Mouse (Mus musculus) limb, embryonic 13.5 days (tissue): Measurements from ENCODE around the gene Ost4. TPM values are rescaled to one million over a fixed set of nuclear protein-coding genes. Genes with fewer than 3 reads are reported as not detected.
"Not testable (repeated sequence)": the region's sequence is repeated elsewhere in the genome, so short reads cannot be mapped to it uniquely, and the experiment has no call there.

Experiments
- ATAC-seq: fragments of 200-750 bp; cut with Nextera tagmentation; 2 replicates; pipeline ENCODE4 v1.8.0; 2017; ENCODE audit warnings: low read depth, moderate number of reproducible peaks, moderate TSS enrichment; ENCODE audit not compliant: low FRiP score
- H3K27ac ChIP-seq: fragments of 300-500 bp; sonication (generic); 2 replicates; pipeline ENCODE4 v1.5.1; 2015; ENCODE audit warnings: inconsistent platforms, mild to moderate bottlenecking, moderate library complexity
- H3K27me3 ChIP-seq: fragments of 300-500 bp; sonication (generic); 2 replicates; pipeline ENCODE4 v1.6.1; 2015; ENCODE audit warnings: mild to moderate bottlenecking, inconsistent platforms
- H3K36me3 ChIP-seq: fragments of 300-500 bp; sonication (generic); 2 replicates; pipeline ENCODE4 v1.6.1; 2015; ENCODE audit warnings: inconsistent platforms, mild to moderate bottlenecking, moderate library complexity
- H3K4me1 ChIP-seq: fragments of 300-500 bp; sonication (generic); 2 replicates; pipeline ENCODE4 v1.6.1; 2015; ENCODE audit warnings: inconsistent platforms
- H3K4me2 ChIP-seq: fragments of 300-500 bp; sonication (generic); replicated peaks from 2 replicates; pipeline ENCODE4 v1.6.1; 2015; ENCODE audit warnings: inconsistent platforms, mild to moderate bottlenecking, moderate library complexity
- H3K4me3 ChIP-seq: fragments of 300-500 bp; sonication (generic); 2 replicates; pipeline ENCODE4 v1.5.1; 2015; ENCODE audit warnings: moderate library complexity, mild to moderate bottlenecking, inconsistent platforms
- H3K9ac ChIP-seq: fragments of 300-500 bp; sonication (generic); 2 replicates; pipeline ENCODE4 v1.6.1; 2015; ENCODE audit warnings: mild to moderate bottlenecking, inconsistent platforms
- H3K9me3 ChIP-seq: fragments of 300-500 bp; sonication (generic); 2 replicates; pipeline ENCODE4 v1.6.1; 2016; ENCODE audit warnings: inconsistent platforms
- WGBS: fragments of 180-500 bp; shearing (Covaris S2); methylation state at CpG from one replicate; pipeline ENCODE4 v1.1.7; 2015; 5-methylcytosine and 5-hydroxymethylcytosine counted together
- polyA plus RNA-seq: library from polyadenylated mRNA; unstranded; fragments of >200 nt; fragmentation: Nextera tagmentation; extraction: Ambion mirVana; gene quantifications from 2 replicates; pipeline ENCODE4 v1.2.1, GENCODE M21; 2015

Ost4 gene
- polyA plus RNA-seq, 1 experiment from 2014 or later, result 424 TPM

GRCm38 (mm10) chr5:30887858-30888336 lies 19.7 kb downstream of the Ost4 start:
- Histone ChIP-seq H3K4me2 (peak overlapping the region; percentile 73), H3K9me3 (no peaks in the 10 kb centered on the region), H3K36me3 (peaks cover 25% of the 10 kb centered on the region), H3K4me3 (peak overlapping the region; percentile 73), H3K9ac (peak overlapping the region; percentile 86), H3K27me3 (no peaks in the 10 kb centered on the region), H3K27ac (peak overlapping the region; percentile 99), H3K4me1 (peaks cover 19% of the 10 kb centered on the region)
- under 1% methylated on average over 28 of the region's 28 CpGs for WGBS
- peak; percentile 86 for ATAC-seq

GRCm38 (mm10) chr5:30887331-30887761 lies 20.2 kb downstream of the Ost4 start:
- Histone ChIP-seq H3K36me3 (peaks cover 20% of the 10 kb centered on the region), H3K27ac (peak overlapping the region; percentile 99), H3K4me2 (peak overlapping the region; percentile 73), H3K9ac (peak overlapping the region; percentile 86), H3K9me3 (no peaks in the 10 kb centered on the region), H3K27me3 (no peaks in the 10 kb centered on the region), H3K4me1 (peaks cover 19% of the 10 kb centered on the region), H3K4me3 (peak overlapping the region; percentile 73)
- under 1% methylated on average over 19 of the region's 19 CpGs for WGBS
- ATAC-seq, result peak; percentile 28

- Histone ChIP-seq H3K9me3 (no peaks in the 10 kb centered on the region), H3K36me3 (peaks cover 14% of the 10 kb centered on the region), H3K27me3 (no peaks in the 10 kb centered on the region), H3K4me1 (peaks cover 19% of the 10 kb centered on the region), H3K27ac (peak overlapping the region; percentile 99), H3K4me2 (peak overlapping the region; percentile 73), H3K4me3 (peak overlapping the region; percentile 73), H3K9ac (peak overlapping the region; percentile 86)
- ATAC-seq, result no peak
- 28% methylated on average over 5 of the region's 5 CpGs for WGBS
Measured at GRCm38 (mm10) chr5:30886731-30887130, 20.9 kb downstream of the Ost4 start.

- Histone ChIP-seq H3K4me3 (peak overlapping the region; percentile 73), H3K4me1 (peaks cover 19% of the 10 kb centered on the region), H3K27me3 (no peaks in the 10 kb centered on the region), H3K36me3 (peaks cover 8% of the 10 kb centered on the region), H3K4me2 (peak overlapping the region; percentile 73), H3K27ac (no peak overlapping the region), H3K9me3 (no peaks in the 10 kb centered on the region), H3K9ac (no peak overlapping the region)
- ATAC-seq, result no peak
- WGBS, result 37% methylated on average over 4 of the region's 4 CpGs
Measured at GRCm38 (mm10) chr5:30886209-30886608, 21.4 kb downstream of the Ost4 start.

- not testable (repeated sequence) for ATAC-seq, H3K27me3 ChIP-seq
- 86% methylated on average over 4 of the region's 4 CpGs for WGBS
Measured at GRCm38 (mm10) chr5:30881839-30882238, 25.7 kb downstream of the Ost4 start.

GRCm38 (mm10) chr5:30879347-30879943 lies 28.1 kb downstream of the Ost4 start:
- H3K36me3 ChIP-seq, result peaks cover 37% of the 10 kb centered on the region
- ATAC-seq, result no peak
- H3K4me2 ChIP-seq, result no peak overlapping the region
- no peak overlapping the region for H3K4me3 ChIP-seq
- H3K27ac ChIP-seq, result no peak overlapping the region; the same call in 1 of the 2 replicates
- H3K9me3 ChIP-seq, result no peaks in the 10 kb centered on the region
- peaks cover 18% of the 10 kb centered on the region for H3K4me1 ChIP-seq
- H3K27me3 ChIP-seq, result no peaks in the 10 kb centered on the region
- 69% methylated on average over 5 of the region's 5 CpGs for WGBS
- H3K9ac ChIP-seq, result no peak overlapping the region

More at GRCm38 (mm10) chr5:30881839-30882238, 25.7 kb downstream of the Ost4 start:
- not testable (repeated sequence) for H3K4me3 ChIP-seq, H3K4me2 ChIP-seq, H3K9ac ChIP-seq, H3K27ac ChIP-seq, H3K9me3 ChIP-seq
- H3K4me1 ChIP-seq, result peaks cover 22% of the 10 kb centered on the region
- H3K36me3 ChIP-seq, result peaks cover 13% of the 10 kb centered on the region

- Histone ChIP-seq H3K4me2 (0 out of 2 replicates have a peak overlapping the region, but pooled peaks have one; percentile 16), H3K9me3 (no peaks in the 10 kb centered on the region), H3K36me3 (peaks cover 45% of the 10 kb centered on the region), H3K27me3 (no peaks in the 10 kb centered on the region), H3K4me3 (no peak overlapping the region), H3K27ac (peak overlapping the region; percentile 69), H3K9ac (peak overlapping the region; percentile 8; the same call in 1 of the 2 replicates), H3K4me1 (peaks cover 18% of the 10 kb centered on the region)
- ATAC-seq, result no peak; the same call in 1 of the 2 replicates
- 11% methylated on average over 6 of the region's 6 CpGs for WGBS
Measured at GRCm38 (mm10) chr5:30878616-30879015, 29.0 kb downstream of the Ost4 start.

- no peak for ATAC-seq
- peaks cover 32% of the 10 kb centered on the region for H3K4me1 ChIP-seq
- WGBS, result 92% methylated on average over 7 of the region's 7 CpGs
- H3K9me3 ChIP-seq, result no peaks in the 10 kb centered on the region
- no peak overlapping the region for H3K4me3 ChIP-seq
- no peaks in the 10 kb centered on the region for H3K27me3 ChIP-seq
- no peak overlapping the region for H3K4me2 ChIP-seq
- H3K36me3 ChIP-seq, result peaks cover 76% of the 10 kb centered on the region
- no peak overlapping the region for H3K27ac ChIP-seq
- H3K9ac ChIP-seq, result no peak overlapping the region
Measured at GRCm38 (mm10) chr5:30874365-30874764, 33.2 kb downstream of the Ost4 start.

GRCm38 (mm10) chr5:30872574-30872973 lies 35.0 kb downstream of the Ost4 start:
- H3K36me3 ChIP-seq, result peaks cover 70% of the 10 kb centered on the region
- no peaks in the 10 kb centered on the region for H3K9me3 ChIP-seq
- no peak overlapping the region for H3K9ac ChIP-seq
- no peak overlapping the region for H3K4me2 ChIP-seq
- 91% methylated on average over 9 of the region's 9 CpGs for WGBS
- no peak overlapping the region for H3K4me3 ChIP-seq
- H3K27me3 ChIP-seq, result no peaks in the 10 kb centered on the region
- no peak overlapping the region for H3K27ac ChIP-seq
- H3K4me1 ChIP-seq, result peaks cover 25% of the 10 kb centered on the region
- ATAC-seq, result no peak

- Histone ChIP-seq H3K4me1 (peaks cover 20% of the 10 kb centered on the region), H3K4me2 (peak overlapping the region; percentile 83), H3K4me3 (peak overlapping the region; percentile 88), H3K9ac (peak overlapping the region; percentile 95), H3K27ac (peak overlapping the region; percentile 67), H3K9me3 (no peaks in the 10 kb centered on the region), H3K27me3 (no peaks in the 10 kb centered on the region), H3K36me3 (peaks cover 60% of the 10 kb centered on the region)
- WGBS, result 20% methylated on average over 2 of the region's 2 CpGs
- no peak for ATAC-seq
Measured at GRCm38 (mm10) chr5:30870131-30870406, 37.5 kb downstream of the Ost4 start.

GRCm38 (mm10) chr5:30869405-30870130 lies 38.0 kb downstream of the Ost4 start:
- H3K9me3 ChIP-seq, result no peaks in the 10 kb centered on the region
- peak; percentile 92 for ATAC-seq
- H3K9ac ChIP-seq, result peak overlapping the region; percentile 95
- WGBS, result under 1% methylated on average over 61 of the region's 63 CpGs
- peaks cover 60% of the 10 kb centered on the region for H3K36me3 ChIP-seq
- H3K4me3 ChIP-seq, result peak overlapping the region; percentile 88
- H3K4me1 ChIP-seq, result peaks cover 20% of the 10 kb centered on the region
- H3K27me3 ChIP-seq, result no peaks in the 10 kb centered on the region
- H3K27ac ChIP-seq, result peak overlapping the region; percentile 67
- peak overlapping the region; percentile 83 for H3K4me2 ChIP-seq

- Histone ChIP-seq H3K4me1 (peaks cover 20% of the 10 kb centered on the region), H3K36me3 (peaks cover 60% of the 10 kb centered on the region), H3K9me3 (no peaks in the 10 kb centered on the region), H3K4me3 (peak overlapping the region; percentile 88), H3K4me2 (peak overlapping the region; percentile 83), H3K9ac (peak overlapping the region; percentile 95), H3K27me3 (no peaks in the 10 kb centered on the region), H3K27ac (peak overlapping the region; percentile 67; the same call in 1 of the 2 replicates)
- ATAC-seq, result peak; percentile 14; the same call in 1 of the 2 replicates
- 9% methylated on average over 9 of the region's 9 CpGs for WGBS
Measured at GRCm38 (mm10) chr5:30868981-30869380, 38.6 kb downstream of the Ost4 start.
